Mouse (Mus musculus): ENCODE data around the gene Dcx. TPM values are rescaled to one million over a fixed set of nuclear protein-coding genes. Genes with fewer than 3 reads are reported as not detected.

Gene Dcx
- polyA plus RNA-seq (2012; rRNA removed) = 0.08 and 0.09 TPM in 2 replicates

DNA sequence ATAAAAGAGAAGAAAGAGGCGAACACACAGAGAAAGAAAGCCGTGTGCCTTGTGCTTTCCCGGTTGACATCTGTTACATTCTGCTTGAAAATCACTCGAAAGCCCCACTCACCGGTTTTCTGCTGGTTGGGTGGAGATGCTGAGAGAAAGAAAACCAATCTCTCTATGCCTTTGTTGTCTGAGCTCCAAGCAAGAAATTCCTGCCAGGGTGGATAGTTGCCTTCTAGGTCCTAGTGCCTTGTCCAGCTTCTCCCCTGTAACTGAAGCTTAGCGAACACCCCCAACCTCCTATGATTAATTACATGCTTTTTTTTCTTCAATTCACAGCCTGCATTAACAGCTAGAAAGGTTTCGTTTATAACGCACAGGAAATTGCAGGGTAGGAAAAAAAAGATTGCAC lies at the start of gene Dcx:
Gene Dcx (minus strand): TSS at position 354 of the 400 bp plus-strand sequence.

DNA sequence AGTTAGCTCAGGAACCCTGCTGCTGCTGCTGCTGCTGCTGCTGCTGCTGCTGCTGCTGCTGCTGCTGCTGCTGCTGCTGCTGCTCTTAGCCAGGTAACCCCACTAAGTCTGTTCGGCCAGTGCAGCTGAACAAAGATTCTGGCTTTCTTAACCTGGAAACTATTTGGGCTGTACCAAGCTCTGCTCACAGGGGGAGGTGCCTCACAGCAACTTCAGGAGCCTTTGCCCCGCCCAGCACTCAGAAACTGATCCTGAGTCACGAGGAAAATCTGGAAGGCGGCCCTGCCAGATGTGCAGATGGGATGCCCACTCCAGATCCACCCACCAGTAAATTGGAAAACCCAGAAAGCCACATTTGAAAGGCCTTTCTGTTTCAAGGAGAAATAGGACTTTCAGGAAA lies 105.9 kb downstream of the Dcx start, which contains the start of gene Capn6:
Gene Capn6 (minus strand): TSS at position 203 of the 400 bp plus-strand sequence.

Other genes starting within 250 kb of the Dcx start
- 12.5 and 13.4 TPM in 2 replicates for gene Capn6, start 105.9 kb downstream of the Dcx start, polyA plus RNA-seq (2012; rRNA removed)
- gene A730046J19Rik, start 220.4 kb upstream of the Dcx start, polyA plus RNA-seq (2012; rRNA removed) = 0.12 and 0.13 TPM in 2 replicates